Mouse (Mus musculus): ENCODE results near the gene Fastk. TPM values are rescaled to one million over a fixed set of nuclear protein-coding genes. Genes with fewer than 3 reads are reported as not detected.

Gene Fastk
- polyA plus RNA-seq, 1 experiment = 230 TPM

- Histone ChIP-seq H3K36me3 (ENCODE audit: control insufficient read depth, insufficient read depth, low read length) (no peaks in the 10 kb centered on the region), H3K27ac (ENCODE audit: insufficient read depth, low read depth, low read length) (no peak overlapping the region), H3K4me1 (ENCODE audit: control insufficient read depth, insufficient read depth, insufficient read length, low read length) (peaks cover 15% of the 10 kb centered on the region), H3K27me3 (ENCODE audit: control insufficient read depth, insufficient read depth, low read length) (no peaks in the 10 kb centered on the region), H3K4me3 (ENCODE audit: low read depth, low read length) (peak overlapping the region; percentile 92)
- TF ChIP-seq POLR2A (IDR thresholded peaks at IDR 0.05; ENCODE audit: low read depth, low read length) (no peak), CTCF (IDR thresholded peaks at IDR 0.05; ENCODE audit: extremely low read depth, insufficient read length, insufficient replicate concordance, low read depth, low read length) (no peak)
- under 1% methylated on average over 29 of the region's 29 CpGs for WGBS
These were observed 7.7 kb upstream of the Fastk start for GRCm38 (mm10) chr5:24452691-24453233.

- H3K27ac ChIP-seq (ENCODE audit: insufficient read depth, low read depth, low read length) = peak within 1 kb of the TSS; percentile 81
- TF ChIP-seq POLR2A (IDR thresholded peaks at IDR 0.05; ENCODE audit: low read depth, low read length) (no peak), CTCF (IDR thresholded peaks at IDR 0.05; ENCODE audit: extremely low read depth, insufficient read length, insufficient replicate concordance, low read depth, low read length) (no peak)
These were observed 7.1 kb upstream of the Fastk start, which contains the start of gene Agap3 for GRCm38 (mm10) chr5:24452030-24452690. Gene Agap3 (plus strand): TSS chr5:24452177.

GRCm38 (mm10) chr5:24451264-24452029 is 6.4 kb upstream of the Fastk start:
- peak overlapping the region; percentile 92 for H3K4me3 ChIP-seq (ENCODE audit: low read depth, low read length)
- peaks cover 19% of the 10 kb centered on the region for H3K4me1 ChIP-seq (ENCODE audit: control insufficient read depth, insufficient read depth, insufficient read length, low read length)
- TF ChIP-seq POLR2A (IDR thresholded peaks at IDR 0.05; ENCODE audit: low read depth, low read length) = peak; percentile 66
- TF ChIP-seq CTCF (IDR thresholded peaks at IDR 0.05; ENCODE audit: extremely low read depth, insufficient read length, insufficient replicate concordance, low read depth, low read length) = no peak
- peak overlapping the region; percentile 81 for H3K27ac ChIP-seq (ENCODE audit: insufficient read depth, low read depth, low read length)
- no peaks in the 10 kb centered on the region for H3K36me3 ChIP-seq (ENCODE audit: control insufficient read depth, insufficient read depth, low read length)
- WGBS = 4% methylated on average over 63 of the region's 66 CpGs
- no peaks in the 10 kb centered on the region for H3K27me3 ChIP-seq (ENCODE audit: control insufficient read depth, insufficient read depth, low read length)

More at GRCm38 (mm10) chr5:24452030-24452690, 7.1 kb upstream of the Fastk start, which contains the start of gene Agap3:
- Histone ChIP-seq H3K36me3 (ENCODE audit: control insufficient read depth, insufficient read depth, low read length) (no peaks in the 10 kb centered on the region), H3K27me3 (ENCODE audit: control insufficient read depth, insufficient read depth, low read length) (no peaks in the 10 kb centered on the region), H3K4me1 (ENCODE audit: control insufficient read depth, insufficient read depth, insufficient read length, low read length) (peaks cover 15% of the 10 kb centered on the region), H3K4me3 (ENCODE audit: low read depth, low read length) (peak within 1 kb of the TSS; percentile 92)
- WGBS = under 1% methylated on average over 62 of the region's 85 CpGs

- Histone ChIP-seq H3K4me3 (ENCODE audit: low read depth, low read length) (peak within 1 kb of the TSS; percentile 90), H3K27me3 (ENCODE audit: control insufficient read depth, insufficient read depth, low read length) (no peaks in the 10 kb centered on the region), H3K27ac (ENCODE audit: insufficient read depth, low read depth, low read length) (peak within 1 kb of the TSS; percentile 62), H3K36me3 (ENCODE audit: control insufficient read depth, insufficient read depth, low read length) (peaks cover 3% of the 10 kb centered on the region; the same call in 1 of the 2 replicates), H3K4me1 (ENCODE audit: control insufficient read depth, insufficient read depth, insufficient read length, low read length) (peaks cover 26% of the 10 kb centered on the region)
- TF ChIP-seq POLR2A (IDR thresholded peaks at IDR 0.05; ENCODE audit: low read depth, low read length) (peak; percentile 57; the same call in 1 of the 2 replicates), CTCF (IDR thresholded peaks at IDR 0.05; ENCODE audit: extremely low read depth, insufficient read length, insufficient replicate concordance, low read depth, low read length) (no peak)
- 2% methylated on average over 34 of the region's 34 CpGs for WGBS
These were observed 2.7 kb upstream of the Fastk start, which contains the start of gene Tmub1 for GRCm38 (mm10) chr5:24447624-24448298. Gene Tmub1 (minus strand): TSS chr5:24447854.

GRCm38 (mm10) chr5:24446630-24447029 is 1.5 kb upstream of the Fastk start:
- Histone ChIP-seq H3K4me3 (ENCODE audit: low read depth, low read length) (no peak overlapping the region), H3K36me3 (ENCODE audit: control insufficient read depth, insufficient read depth, low read length) (peaks cover 10% of the 10 kb centered on the region), H3K27ac (ENCODE audit: insufficient read depth, low read depth, low read length) (no peak overlapping the region), H3K27me3 (ENCODE audit: control insufficient read depth, insufficient read depth, low read length) (no peaks in the 10 kb centered on the region), H3K4me1 (ENCODE audit: control insufficient read depth, insufficient read depth, insufficient read length, low read length) (peaks cover 25% of the 10 kb centered on the region)
- TF ChIP-seq CTCF (IDR thresholded peaks at IDR 0.05; ENCODE audit: extremely low read depth, insufficient read length, insufficient replicate concordance, low read depth, low read length) = no peak
- no peak for TF ChIP-seq POLR2A (IDR thresholded peaks at IDR 0.05; ENCODE audit: low read depth, low read length)
- WGBS = 95% methylated on average over 7 of the region's 7 CpGs

- TF ChIP-seq CTCF (IDR thresholded peaks at IDR 0.05; ENCODE audit: extremely low read depth, insufficient read length, insufficient replicate concordance, low read depth, low read length) (no peak), POLR2A (IDR thresholded peaks at IDR 0.05; ENCODE audit: low read depth, low read length) (no peak)
- peak overlapping the region; percentile 97 for H3K4me3 ChIP-seq (ENCODE audit: low read depth, low read length)
- peaks cover 23% of the 10 kb centered on the region for H3K4me1 ChIP-seq (ENCODE audit: control insufficient read depth, insufficient read depth, insufficient read length, low read length)
- WGBS = 62% methylated on average over 20 of the region's 20 CpGs
- H3K36me3 ChIP-seq (ENCODE audit: control insufficient read depth, insufficient read depth, low read length) = peaks cover 20% of the 10 kb centered on the region
- no peaks in the 10 kb centered on the region for H3K27me3 ChIP-seq (ENCODE audit: control insufficient read depth, insufficient read depth, low read length)
- H3K27ac ChIP-seq (ENCODE audit: insufficient read depth, low read depth, low read length) = peak overlapping the region; percentile 69
These were observed 467 bp upstream of the Fastk start for GRCm38 (mm10) chr5:24445428-24446080.

Measured in small intestine, adult 2 months (tissue).